In the genomic region with DNA sequence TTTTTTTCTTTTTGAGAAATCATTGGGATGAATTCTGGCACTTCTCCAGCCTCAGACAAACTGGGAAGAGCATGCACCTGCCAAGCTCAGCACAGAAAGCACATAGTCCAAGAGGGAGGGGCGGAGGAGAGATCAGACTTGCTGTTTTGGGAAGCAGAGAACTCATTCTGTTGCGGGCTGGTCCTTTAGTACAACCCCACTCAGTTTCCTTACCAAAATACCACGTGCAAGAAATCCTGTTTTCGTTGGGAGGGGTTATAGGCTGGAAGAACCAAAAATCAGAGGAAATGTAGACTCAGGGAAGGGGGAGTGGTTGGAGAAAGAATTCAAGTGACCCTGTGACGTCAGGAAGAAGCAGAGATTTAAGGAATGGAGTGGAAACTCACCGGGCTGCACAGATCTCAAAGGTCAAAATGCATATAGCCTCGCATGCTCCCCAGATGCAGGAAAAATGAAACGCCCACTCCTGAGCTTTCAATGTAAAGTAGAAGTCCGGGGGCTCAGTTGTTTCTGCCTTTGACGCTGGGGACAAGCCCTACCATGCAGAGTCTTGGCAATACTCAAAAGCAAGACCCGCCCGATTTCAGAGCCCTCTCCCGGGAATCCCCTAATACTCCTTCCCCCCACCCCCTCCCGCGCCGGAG, we compare ENCODE assay signal across 7 mouse cellular contexts. TPM values are rescaled to one million over a fixed set of nuclear protein-coding genes. Genes with fewer than 3 reads are reported as not detected.
DNase-seq lines count a peak whose midpoint lies in the region; ATAC-seq lines count a peak whose summit lies in the region.

No protein-coding gene starts in this region.

- H3K4me1 ChIP-seq in lung, embryonic 16.5 days (replicated peaks; ENCODE audit: control insufficient read depth, insufficient read depth, low read length): peaks cover 9% of the 10 kb centered on the region; the same call in 1 of the 2 replicates
- H3K4me1 ChIP-seq in heart, embryonic 15.5 days (replicated peaks): peaks cover 15% of the 10 kb centered on the region
- peaks cover 9% of the 10 kb centered on the region for H3K4me1 ChIP-seq in neural tube, embryonic 14.5 days (ENCODE audit: control insufficient read depth, insufficient read depth, low read length)

- no peak for DNase-seq in lung, postnatal 10 days
- DNase-seq in cerebellum, postnatal 14 days: peak; percentile 67 to 70
- DNase-seq in layer of hippocampus, postnatal 14 days (ENCODE audit: low spot score in 2 of 2): peak; percentile 20 to 41
- DNase-seq in spleen, postnatal 10 days (ENCODE audit: low spot score in 2 of 2): no peak

- H3K9ac ChIP-seq in lung, embryonic 16.5 days (ENCODE audit: low read length): peak overlapping the region; percentile 30; the same call in 1 of the 2 replicates
- H3K9ac ChIP-seq in heart, embryonic 15.5 days: peak overlapping the region; percentile 26
- peak overlapping the region; percentile 17; the same call in 1 of the 2 replicates for H3K9ac ChIP-seq in neural tube, embryonic 14.5 days (replicated peaks; ENCODE audit: low read depth, low read length)

- H3K9me3 ChIP-seq in lung, embryonic 16.5 days (ENCODE audit: control insufficient read depth, low read length): no peaks in the 10 kb centered on the region
- no peaks in the 10 kb centered on the region for H3K9me3 ChIP-seq in heart, embryonic 15.5 days (replicated peaks)
- H3K9me3 ChIP-seq in neural tube, embryonic 14.5 days (ENCODE audit: control insufficient read depth, low read length): no peaks in the 10 kb centered on the region

- H3K27me3 ChIP-seq in lung, embryonic 16.5 days (ENCODE audit: control insufficient read depth, insufficient read depth, low read depth, low read length): no peaks in the 10 kb centered on the region
- no peaks in the 10 kb centered on the region for H3K27me3 ChIP-seq in heart, embryonic 15.5 days
- no peaks in the 10 kb centered on the region for H3K27me3 ChIP-seq in neural tube, embryonic 14.5 days (ENCODE audit: control insufficient read depth, insufficient read depth, low read length)

- H3K27ac ChIP-seq in lung, embryonic 16.5 days (ENCODE audit: low read length): peak overlapping the region; percentile 29; the same call in 1 of the 2 replicates
- H3K27ac ChIP-seq in heart, embryonic 15.5 days: peak overlapping the region; percentile 52
- peak overlapping the region; percentile 29; the same call in 1 of the 2 replicates for H3K27ac ChIP-seq in neural tube, embryonic 14.5 days (ENCODE audit: low read depth, low read length)

- H3K36me3 ChIP-seq in lung, embryonic 16.5 days (ENCODE audit: control insufficient read depth, insufficient read depth, low read length): no peaks in the 10 kb centered on the region
- H3K36me3 ChIP-seq in heart, embryonic 15.5 days: no peaks in the 10 kb centered on the region
- H3K36me3 ChIP-seq in neural tube, embryonic 14.5 days (ENCODE audit: control insufficient read depth, insufficient read depth, low read length): no peaks in the 10 kb centered on the region

- peak overlapping the region; percentile 98 for H3K4me3 ChIP-seq in lung, embryonic 16.5 days (ENCODE audit: low read length)
- peak overlapping the region; percentile 96 for H3K4me3 ChIP-seq in heart, embryonic 15.5 days
- peak overlapping the region; percentile 83 for H3K4me3 ChIP-seq in neural tube, embryonic 14.5 days (ENCODE audit: low read depth, low read length)

- H3K4me2 ChIP-seq in lung, embryonic 16.5 days (ENCODE audit: low read depth, low read length): peak overlapping the region; percentile 70
- peak overlapping the region; percentile 76 for H3K4me2 ChIP-seq in heart, embryonic 15.5 days
- H3K4me2 ChIP-seq in neural tube, embryonic 14.5 days (ENCODE audit: low read depth, low read length): peak overlapping the region; percentile 61

- WGBS in lung, embryonic 16.5 days: under 1% methylated on average over 16 of the region's 16 CpGs
- 1% methylated on average over 16 of the region's 16 CpGs for WGBS in heart, embryonic 15.5 days
- under 1% methylated on average over 16 of the region's 16 CpGs for WGBS in neural tube, embryonic 14.5 days

- ATAC-seq in lung, embryonic 16.5 days (ENCODE audit: low read depth): peak; percentile 11
- peak; percentile 24 for ATAC-seq in heart, embryonic 15.5 days (replicated peaks; ENCODE audit: insufficient number of reproducible peaks, insufficient read depth, low FRiP score, low read depth)
- peak; percentile 15 for ATAC-seq in neural tube, embryonic 14.5 days (ENCODE audit: low read depth)

RNA-seq across cellular contexts. Expression of gene Ccdc148, which starts 0.4 kb away (rescaled TPM):
- 2.0 and 2.1 TPM in 2 replicates for polyA plus RNA-seq in lung, embryonic 16.5 days (2015; fragmentation: Nextera tagmentation; extraction: Ambion mirVana)
- polyA plus RNA-seq in heart, embryonic 15.5 days (2015; fragmentation: Nextera tagmentation; extraction: Ambion mirVana): 0.94 and 1.2 TPM in 2 replicates
- 10 to 100 TPM in 1 of 2 experiments, 1 to 10 TPM in 1; 10.0 to 10.1 TPM for total RNA-seq in layer of hippocampus, postnatal 14 days (2021)
- polyA plus RNA-seq in neural tube, embryonic 14.5 days (2014; fragmentation: Nextera tagmentation; extraction: Ambion mirVana): 2.8 and 3.7 TPM in 2 replicates

RNA-seq across cellular contexts. Expression of gene Pkp4, which starts 0.6 kb away (rescaled TPM):
- polyA plus RNA-seq in lung, embryonic 16.5 days (2015; fragmentation: Nextera tagmentation; extraction: Ambion mirVana): 28.2 and 29.2 TPM in 2 replicates
- polyA plus RNA-seq in heart, embryonic 15.5 days (2015; fragmentation: Nextera tagmentation; extraction: Ambion mirVana): 36.5 and 40.1 TPM in 2 replicates
- 100 to 1,000 TPM; 267 to 275 TPM for total RNA-seq in layer of hippocampus, postnatal 14 days (2021)
- 26.8 and 33.6 TPM in 2 replicates for polyA plus RNA-seq in neural tube, embryonic 14.5 days (2014; fragmentation: Nextera tagmentation; extraction: Ambion mirVana)

Comparison
In these comparisons a context has a peak if more than half of its experiments do, and no peak if none do; other contexts are left out.
1. DNase-seq: peak in cerebellum, postnatal 14 days (2 of 2) and layer of hippocampus, postnatal 14 days (2 of 2); none in lung, postnatal 10 days (single experiment) and spleen, postnatal 10 days (0 of 2).
2. Peak in every context shown above with its lines, with median percentiles within 50 percentile points of each other: ATAC-seq, H3K27ac ChIP-seq, H3K4me2 ChIP-seq, H3K4me3 ChIP-seq and H3K9ac ChIP-seq.